28 mouse cellular contexts compared by ENCODE assay signal in genomic region chr10:46954701-46955100, GRCm38 (mm10).
"Had no signal": no experiment of that assay in that cellular context is flagged by ENCODE, and none has a peak within 500 bp of the region (broad histone marks: within the 10 kb centered on the region; RNA-seq: fewer than 3 reads in every experiment).

No protein-coding gene starts in this region.

- DNase-seq: cerebellum, adult 8-10 months; cerebellum, adult 9-10 months; cerebellum, adult 9-11 months; cerebellum, postnatal 10 days; cerebellum, postnatal 14 days; cerebellum, postnatal 25 days; cerebellum, postnatal 36 days; embryo, embryonic 11 days; forebrain, postnatal 0 days; gastrocnemius, adult 2 months; gastrocnemius, postnatal 10 days; gastrocnemius, postnatal 14 days; gastrocnemius, postnatal 25 days; gastrocnemius, postnatal 36 days; heart, adult 11 months; heart, adult 18-20 months; heart, adult 2 months had no signal

- ATAC-seq: forebrain, embryonic 13.5 days; forebrain, embryonic 14.5 days; forebrain, embryonic 15.5 days; forebrain, embryonic 16.5 days; forebrain, postnatal 0 days had no signal

- H3K4me1 ChIP-seq: embryonic facial prominence, embryonic 10.5 days; embryonic facial prominence, embryonic 12.5 days; embryonic facial prominence, embryonic 13.5 days; embryonic facial prominence, embryonic 15.5 days; forebrain, embryonic 10.5 days; forebrain, embryonic 12.5 days; forebrain, embryonic 13.5 days; forebrain, embryonic 15.5 days had no signal

- H3K4me3 ChIP-seq: embryonic facial prominence, embryonic 10.5 days; embryonic facial prominence, embryonic 12.5 days; embryonic facial prominence, embryonic 13.5 days; embryonic facial prominence, embryonic 15.5 days; erythroblast, embryonic 14.5 days; forebrain, embryonic 10.5 days; forebrain, embryonic 12.5 days; forebrain, embryonic 13.5 days; forebrain, embryonic 15.5 days; gastrocnemius, adult 2 months; heart, adult 2 months had no signal

- H3K27me3 ChIP-seq: embryonic facial prominence, embryonic 12.5 days; embryonic facial prominence, embryonic 13.5 days; embryonic facial prominence, embryonic 15.5 days; forebrain, embryonic 12.5 days; forebrain, embryonic 13.5 days; forebrain, embryonic 15.5 days had no signal

- H3K4me2 ChIP-seq: embryonic facial prominence, embryonic 12.5 days; embryonic facial prominence, embryonic 13.5 days; embryonic facial prominence, embryonic 15.5 days; forebrain, embryonic 12.5 days; forebrain, embryonic 13.5 days; forebrain, embryonic 15.5 days had no signal

- H3K9ac ChIP-seq: embryonic facial prominence, embryonic 12.5 days; embryonic facial prominence, embryonic 13.5 days; embryonic facial prominence, embryonic 15.5 days; forebrain, embryonic 12.5 days; forebrain, embryonic 13.5 days; forebrain, embryonic 15.5 days; forebrain, postnatal 0 days had no signal

- H3K9me3 ChIP-seq: embryonic facial prominence, embryonic 10.5 days; embryonic facial prominence, embryonic 12.5 days; embryonic facial prominence, embryonic 13.5 days; embryonic facial prominence, embryonic 15.5 days; forebrain, embryonic 10.5 days; forebrain, embryonic 12.5 days; forebrain, embryonic 13.5 days; forebrain, embryonic 15.5 days had no signal

- H3K27ac ChIP-seq: embryonic facial prominence, embryonic 10.5 days; embryonic facial prominence, embryonic 12.5 days; embryonic facial prominence, embryonic 13.5 days; embryonic facial prominence, embryonic 15.5 days; forebrain, embryonic 10.5 days; forebrain, embryonic 12.5 days; forebrain, embryonic 13.5 days; forebrain, embryonic 15.5 days; gastrocnemius, adult 2 months; heart, adult 2 months had no signal

- H3K36me3 ChIP-seq: embryonic facial prominence, embryonic 10.5 days; embryonic facial prominence, embryonic 12.5 days; embryonic facial prominence, embryonic 13.5 days; embryonic facial prominence, embryonic 15.5 days; forebrain, embryonic 10.5 days; forebrain, embryonic 12.5 days; forebrain, embryonic 15.5 days had no signal
